Mouse (Mus musculus) cerebellum, postnatal 10 days (tissue): ENCODE data around the gene Olfr1308.

ENCODE experiments used
- DNase-seq, 2 experiments: peaks; one replicate each; pipeline ENCODE4 v3.0.0; 2021; ENCODE audit warnings: mixed read lengths in 2 of 2

The Olfr1308 gene

GRCm38 (mm10) chr2:111964844-111965243 is at the start of gene Olfr1308:
TSS of gene Olfr1308 (minus strand) at chr2:111964944.
- no peak for DNase-seq

- no peak for DNase-seq
Observed at GRCm38 (mm10) chr2:112012608-112013007, 47.9 kb upstream of the Olfr1308 start, which contains the start of gene Olfr1310. TSS of gene Olfr1310 (minus strand) at chr2:112012708.

DNA sequence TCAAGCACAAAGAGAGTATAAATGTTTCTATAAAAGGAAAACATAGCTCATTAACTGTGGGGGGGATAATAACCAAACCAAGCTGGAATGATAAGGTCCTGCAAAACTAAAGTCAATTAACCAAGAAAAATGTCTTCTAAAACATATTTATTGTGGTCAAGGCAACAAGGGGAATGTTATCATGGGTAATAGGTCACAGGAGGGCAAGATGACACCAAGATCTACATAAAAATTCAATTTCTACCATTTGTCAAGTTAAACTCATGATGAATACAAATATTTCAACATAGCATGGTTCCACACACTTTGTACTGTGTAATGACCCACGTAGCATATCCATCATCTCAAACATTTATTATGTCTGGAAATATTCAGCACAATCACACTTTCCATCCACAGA is 25.4 kb upstream of the Olfr1308 start, which contains the start of gene Olfr1309:
TSS of gene Olfr1309 (minus strand) at position 101 of the 400 bp plus-strand sequence.
- no peak for DNase-seq

DNA sequence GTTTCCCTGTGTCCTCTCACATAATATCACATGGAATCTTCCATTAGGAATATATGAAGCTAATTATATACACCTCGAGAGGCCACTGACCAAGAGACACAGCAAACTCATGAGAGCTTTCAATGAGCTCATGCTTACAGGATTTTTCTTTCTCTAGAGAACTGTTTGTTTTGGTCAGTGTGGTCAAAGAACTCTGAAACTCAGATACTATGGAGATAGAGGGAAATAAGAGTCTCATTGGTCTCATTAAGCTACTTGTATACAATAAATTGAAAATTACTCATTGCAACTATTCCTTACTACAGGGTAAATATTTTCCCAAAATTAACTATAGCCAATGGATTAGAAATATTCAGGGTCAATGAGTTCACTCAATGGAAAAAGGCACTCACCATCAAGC is 15.4 kb downstream of the Olfr1308 start, which contains the start of gene Olfr1307:
TSS of gene Olfr1307 (minus strand) at position 101 of the 400 bp plus-strand sequence.
- DNase-seq: no peak

DNA sequence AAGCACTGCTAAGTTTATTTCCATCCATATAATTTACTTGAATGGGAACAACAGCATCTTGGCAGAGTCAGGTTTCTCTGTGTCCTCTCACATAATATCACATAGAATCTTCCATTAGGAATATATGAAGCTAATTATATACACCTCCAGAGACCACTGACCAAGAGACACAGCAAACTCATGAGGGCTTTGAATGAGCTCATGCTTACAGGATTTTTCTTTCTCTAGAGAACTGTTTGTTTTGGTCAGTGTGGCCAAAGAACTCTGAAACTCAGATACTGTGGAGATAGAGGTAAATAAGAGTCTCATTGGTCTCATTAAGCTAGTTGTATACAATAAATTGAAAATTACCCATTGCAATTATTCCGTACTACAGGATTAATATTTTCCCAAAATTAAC is 48.6 kb downstream of the Olfr1308 start, which contains the start of gene Olfr1306:
TSS of gene Olfr1306 (minus strand) at position 101 of the 400 bp plus-strand sequence.
- DNase-seq: no peak
